Mouse (Mus musculus) thymus, postnatal 25 days (tissue): ENCODE data around the gene Cirbp.
"Not testable (repeated sequence)": the region's sequence is repeated elsewhere in the genome, so short reads cannot be mapped to it uniquely, and the experiment has no call there.

ENCODE experiments used
- DNase-seq: peaks from one replicate; pipeline ENCODE4 v3.0.0; 2022

Gene Cirbp

GRCm38 (mm10) chr10:80180823-80181222, 15.0 kb downstream of the Cirbp start:
- no peak for DNase-seq

GRCm38 (mm10) chr10:80182547-80182946, 16.8 kb downstream of the Cirbp start:
- DNase-seq, result no peak

- no peak for DNase-seq
Observed at GRCm38 (mm10) chr10:80186649-80187048, 20.9 kb downstream of the Cirbp start.

GRCm38 (mm10) chr10:80187739-80188138, 22.0 kb downstream of the Cirbp start:
- no peak for DNase-seq

GRCm38 (mm10) chr10:80188453-80189024, 22.8 kb downstream of the Cirbp start:
- DNase-seq, result no peak

GRCm38 (mm10) chr10:80189999-80190398, 24.2 kb downstream of the Cirbp start:
- no peak for DNase-seq

GRCm38 (mm10) chr10:80190491-80191051, 24.8 kb downstream of the Cirbp start:
- DNase-seq, result no peak

GRCm38 (mm10) chr10:80193976-80194375, 28.2 kb downstream of the Cirbp start:
- no peak for DNase-seq

GRCm38 (mm10) chr10:80194441-80194840, 28.7 kb downstream of the Cirbp start:
- no peak for DNase-seq

GRCm38 (mm10) chr10:80196167-80196566, 30.4 kb downstream of the Cirbp start:
- DNase-seq, result no peak

- no peak for DNase-seq
Observed at GRCm38 (mm10) chr10:80196778-80197581, 31.2 kb downstream of the Cirbp start.

- DNase-seq, result peak; percentile 80
Observed at GRCm38 (mm10) chr10:80199440-80200008, 33.7 kb downstream of the Cirbp start.

GRCm38 (mm10) chr10:80200485-80200884, 34.7 kb downstream of the Cirbp start:
- DNase-seq, result no peak

- DNase-seq, result no peak
Observed at GRCm38 (mm10) chr10:80204055-80204454, 38.3 kb downstream of the Cirbp start.

GRCm38 (mm10) chr10:80207201-80207600, 41.4 kb downstream of the Cirbp start:
- DNase-seq, result no peak

GRCm38 (mm10) chr10:80207676-80208075, 41.9 kb downstream of the Cirbp start:
- no peak for DNase-seq

- DNase-seq, result no peak
Observed at GRCm38 (mm10) chr10:80208248-80208647, 42.5 kb downstream of the Cirbp start.

- DNase-seq, result no peak
Observed at GRCm38 (mm10) chr10:80208841-80209371, 43.1 kb downstream of the Cirbp start.

- not testable (repeated sequence) for DNase-seq
Observed at GRCm38 (mm10) chr10:80211547-80212103, 45.8 kb downstream of the Cirbp start.

- DNase-seq, result no peak
Observed at GRCm38 (mm10) chr10:80215048-80215772, 49.4 kb downstream of the Cirbp start.

- no peak for DNase-seq
Observed at GRCm38 (mm10) chr10:80220676-80221075, 54.9 kb downstream of the Cirbp start.
